Comparison of ENCODE assay signal across 8 mouse cellular contexts in the genomic region with DNA sequence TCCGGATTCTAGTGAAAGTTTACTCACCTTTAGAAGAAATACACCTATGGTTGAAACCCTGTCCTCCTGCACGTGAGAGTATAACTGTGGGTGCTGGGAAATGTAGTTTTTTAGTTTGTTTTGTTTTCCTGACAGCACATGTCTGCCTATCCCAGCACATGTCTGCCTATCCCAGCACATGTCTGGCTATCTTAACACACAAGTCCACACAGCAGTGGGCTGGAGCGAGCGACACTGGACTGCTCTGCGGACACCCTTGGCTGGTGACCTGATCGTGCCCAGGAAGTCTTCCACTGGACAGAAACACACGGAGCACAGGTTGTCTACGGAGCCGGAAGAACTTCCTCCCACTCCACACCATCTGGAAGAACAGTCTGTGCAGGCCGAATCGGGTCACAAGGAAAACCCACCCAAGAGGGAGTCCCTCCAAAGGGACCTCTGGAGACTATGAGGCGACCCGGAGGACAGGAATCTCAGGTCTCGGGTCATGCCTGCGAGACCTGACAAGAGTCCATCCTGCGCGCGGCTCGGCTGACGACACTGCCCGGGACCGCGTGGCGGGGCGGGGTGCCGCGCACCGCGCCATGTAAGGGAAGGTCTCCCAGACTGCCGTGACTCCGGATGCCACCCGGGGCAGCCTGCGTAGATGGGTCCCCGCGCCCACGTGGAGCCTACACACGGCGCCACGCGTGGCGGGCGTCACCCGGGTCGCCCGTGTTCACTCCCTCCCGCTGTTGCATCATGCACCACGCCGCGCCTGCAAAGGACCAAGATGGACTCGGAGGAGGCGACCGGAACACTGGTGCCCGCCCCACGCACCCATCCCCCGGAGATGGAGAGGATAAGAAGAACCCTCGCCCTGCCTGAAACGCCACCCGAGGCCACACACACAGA. TPM values are rescaled to one million over a fixed set of nuclear protein-coding genes. Genes with fewer than 3 reads are reported as not detected.
DNase-seq lines count a peak whose midpoint lies in the region; ATAC-seq and TF ChIP-seq lines count a peak whose summit lies in the region.

No protein-coding gene starts in this region.

- peaks cover 26% of the 10 kb centered on the region for H3K36me3 ChIP-seq in E14TG2a.4 (ENCODE audit: insufficient read depth, low read length)

- TF ChIP-seq CTCF in E14TG2a.4 (conservative IDR thresholded peaks at IDR 0.05; ENCODE audit: low read length), result no peak

- peak overlapping the region; percentile 87 for H3K4me3 ChIP-seq in E14TG2a.4 (replicated peaks; ENCODE audit: low read length)

- peaks cover 34% of the 10 kb centered on the region for H3K27me3 ChIP-seq in E14TG2a.4 (ENCODE audit: insufficient read depth, low read length)

- DNase-seq in adrenal gland, postnatal 10 days, result peak; percentile 69
- peak; percentile 23 for DNase-seq in heart, postnatal 25 days (ENCODE audit: low spot score)
- DNase-seq in layer of hippocampus, adult 9-11 months, result peak; percentile 58
- DNase-seq in lung, postnatal 36 days, result peak; percentile 58
- DNase-seq in right cerebral cortex, postnatal 14 days, result peak; percentile 65
- no peak for DNase-seq in natural killer cell, adult 2 months (ENCODE audit: low spot score in 2 of 2)

- peak; percentile 55 for ATAC-seq in erythroblast, adult 5-6 weeks (replicated peaks; ENCODE audit: low FRiP score, poor library complexity, severe bottlenecking)

- intact Hi-C loops in heart, postnatal 25 days (cut with DNase I), result no loop called here

- H3K9me3 ChIP-seq in E14TG2a.4 (ENCODE audit: low read length), result peaks cover 6% of the 10 kb centered on the region; the same call in 1 of the 2 replicates

- peaks cover 53% of the 10 kb centered on the region for H3K4me1 ChIP-seq in E14TG2a.4 (replicated peaks; ENCODE audit: low read depth, low read length)

RNA-seq across cellular contexts. Expression of gene Slc7a1, which starts 0.7 kb away (rescaled TPM):
- 10 to 100 TPM; 53.0 to 60.6 TPM for total RNA-seq in adrenal gland, postnatal 10 days (2021)
- 12.1 and 17.1 TPM in 2 replicates for total RNA-seq in erythroblast, adult 5-6 weeks (2015; ENCODE audit: low replicate concordance)
- total RNA-seq in erythroblast, adult 5-6 weeks (2017; ENCODE audit: low replicate concordance), result 12.3 and 17.8 TPM in 2 replicates
- total RNA-seq in heart, postnatal 25 days (2021), result 10 to 100 TPM; 10.7 to 15.0 TPM

Comparison
In these comparisons a context has a peak if more than half of its experiments do, and no peak if none do; other contexts are left out.
1. DNase-seq: peak in adrenal gland, postnatal 10 days (single experiment), heart, postnatal 25 days (single experiment), layer of hippocampus, adult 9-11 months (single experiment), lung, postnatal 36 days (single experiment) and right cerebral cortex, postnatal 14 days (single experiment); none in natural killer cell, adult 2 months (0 of 2).